Mouse (Mus musculus) neural tube, embryonic 11.5 days (tissue): ENCODE results near the gene Wdr49. TPM values are rescaled to one million over a fixed set of nuclear protein-coding genes. Genes with fewer than 3 reads are reported as not detected.

Experiments
- ATAC-seq: fragments of 200-750 bp; cut with Nextera tagmentation; 2 replicates; pipeline ENCODE4 v1.8.0; 2017; ENCODE audit warnings: moderate number of reproducible peaks, mild to moderate bottlenecking, moderate TSS enrichment, moderate library complexity; ENCODE audit not compliant: insufficient read depth, low FRiP score, low TSS enrichment
- DNase-seq: peaks from one replicate; pipeline ENCODE4 v3.0.0-alpha.2; 2015; ENCODE audit warnings: low spot score
- H3K27ac ChIP-seq: fragments of 300-500 bp; sonication (generic); 2 replicates; pipeline ENCODE4 v1.5.1; 2014; ENCODE audit warnings: low read depth, mild to moderate bottlenecking, low read length
- H3K27me3 ChIP-seq: fragments of 300-500 bp; sonication (generic); 2 replicates; pipeline ENCODE4 v1.6.1; 2014; ENCODE audit warnings: mild to moderate bottlenecking, low read length, mixed read lengths; ENCODE audit not compliant: control insufficient read depth, insufficient read depth
- H3K36me3 ChIP-seq: fragments of 300-500 bp; sonication (generic); 2 replicates; pipeline ENCODE4 v1.6.1; 2014; ENCODE audit warnings: mild to moderate bottlenecking, low read length, moderate library complexity, mixed read lengths; ENCODE audit not compliant: control insufficient read depth, insufficient read depth
- H3K4me1 ChIP-seq: fragments of 300-500 bp; sonication (generic); 2 replicates; pipeline ENCODE4 v1.6.1; 2014; ENCODE audit warnings: low read length, mixed read lengths; ENCODE audit not compliant: control insufficient read depth, insufficient read depth
- H3K4me2 ChIP-seq: fragments of 300-500 bp; sonication (generic); 2 replicates; pipeline ENCODE4 v1.6.1; 2014; ENCODE audit warnings: low read depth, mild to moderate bottlenecking, moderate library complexity
- H3K4me3 ChIP-seq: fragments of 300-500 bp; sonication (generic); 2 replicates; pipeline ENCODE4 v1.5.1; 2014; ENCODE audit warnings: low read depth, low read length
- H3K9ac ChIP-seq: fragments of 300-500 bp; sonication (generic); 2 replicates; pipeline ENCODE4 v1.6.1; 2014; ENCODE audit warnings: mild to moderate bottlenecking, low read length
- H3K9me3 ChIP-seq: fragments of 300-500 bp; sonication (generic); 2 replicates; pipeline ENCODE4 v1.6.1; 2016; ENCODE audit warnings: low read length; ENCODE audit not compliant: control insufficient read depth
- WGBS: fragments of 180-500 bp; shearing (Covaris S2); extraction: QIAGEN DNeasy Blood & Tissue Kit; methylation state at CpG from one replicate; pipeline ENCODE4 v1.1.7; 2014; 5-methylcytosine and 5-hydroxymethylcytosine counted together
- polyA plus RNA-seq: library from polyadenylated mRNA; unstranded; fragments of >200 nt; fragmentation: Nextera tagmentation; extraction: Ambion mirVana; gene quantifications from 2 replicates; pipeline ENCODE4 v1.2.1, GENCODE M21; 2014

Wdr49 gene
- not detected in 2 replicates for polyA plus RNA-seq

GRCm38 (mm10) chr3:75482056-75482455, at the start of gene Wdr49:
Gene Wdr49, minus strand, starts transcription at chr3:75482156.
- Histone ChIP-seq H3K27me3 (no peaks in the 10 kb centered on the region), H3K9me3 (no peaks in the 10 kb centered on the region), H3K9ac (no peak within 1 kb of the TSS), H3K36me3 (no peaks in the 10 kb centered on the region), H3K4me2 (no peak within 1 kb of the TSS), H3K4me1 (no peaks in the 10 kb centered on the region), H3K4me3 (no peak within 1 kb of the TSS), H3K27ac (no peak within 1 kb of the TSS)
- ATAC-seq (no peak), DNase-seq (no peak)
- 48% methylated on average over 2 of the region's 2 CpGs for WGBS

- Histone ChIP-seq H3K4me3 (no peak overlapping the region), H3K9ac (no peak overlapping the region), H3K36me3 (no peaks in the 10 kb centered on the region), H3K4me2 (no peak overlapping the region), H3K9me3 (no peaks in the 10 kb centered on the region), H3K4me1 (no peaks in the 10 kb centered on the region), H3K27ac (no peak overlapping the region), H3K27me3 (no peaks in the 10 kb centered on the region)
- ATAC-seq (no peak), DNase-seq (no peak)
- WGBS, result 94% methylated on average over 3 of the region's 3 CpGs
These were observed 49.1 kb upstream of the Wdr49 start for GRCm38 (mm10) chr3:75531074-75531473.

GRCm38 (mm10) chr3:75522527-75522926, 40.6 kb upstream of the Wdr49 start:
- ATAC-seq (no peak), DNase-seq (no peak)
- Histone ChIP-seq H3K9me3 (no peaks in the 10 kb centered on the region), H3K4me1 (no peaks in the 10 kb centered on the region), H3K36me3 (no peaks in the 10 kb centered on the region), H3K27ac (no peak overlapping the region), H3K4me3 (no peak overlapping the region), H3K27me3 (no peaks in the 10 kb centered on the region), H3K4me2 (no peak overlapping the region), H3K9ac (no peak overlapping the region)
- WGBS, result 96% methylated on average over 1 of the region's 1 CpGs

- no peaks in the 10 kb centered on the region for H3K27me3 ChIP-seq
- WGBS, result 87% methylated on average over 2 of the region's 2 CpGs
These were observed 39.4 kb upstream of the Wdr49 start for GRCm38 (mm10) chr3:75521314-75521713.

GRCm38 (mm10) chr3:75517631-75518250, 35.8 kb upstream of the Wdr49 start:
- no peaks in the 10 kb centered on the region for H3K27me3 ChIP-seq
- H3K4me3 ChIP-seq, result no peak overlapping the region
- H3K4me2 ChIP-seq, result no peak overlapping the region
- no peaks in the 10 kb centered on the region for H3K4me1 ChIP-seq
- H3K27ac ChIP-seq, result no peak overlapping the region
- DNase-seq (peak; percentile 17), ATAC-seq (peak; percentile 58; the same call in 1 of the 2 replicates)
- 0 out of 2 replicates have a peak, but pooled peaks cover 2% of the 10 kb centered on the region for H3K36me3 ChIP-seq
- H3K9ac ChIP-seq, result no peak overlapping the region
- H3K9me3 ChIP-seq, result no peaks in the 10 kb centered on the region
- WGBS, result 82% methylated on average over 7 of the region's 7 CpGs

More at GRCm38 (mm10) chr3:75521314-75521713, 39.4 kb upstream of the Wdr49 start:
- H3K4me2 ChIP-seq, result no peak overlapping the region
- DNase-seq (no peak), ATAC-seq (no peak)
- no peak overlapping the region for H3K4me3 ChIP-seq
- H3K36me3 ChIP-seq, result no peaks in the 10 kb centered on the region
- no peak overlapping the region for H3K27ac ChIP-seq
- no peaks in the 10 kb centered on the region for H3K4me1 ChIP-seq
- H3K9ac ChIP-seq, result no peak overlapping the region
- no peaks in the 10 kb centered on the region for H3K9me3 ChIP-seq

- H3K9ac ChIP-seq, result no peak overlapping the region
- WGBS, result 89% methylated on average over 7 of the region's 7 CpGs
- no peaks in the 10 kb centered on the region for H3K27me3 ChIP-seq
- H3K4me2 ChIP-seq, result no peak overlapping the region
- H3K27ac ChIP-seq, result no peak overlapping the region
- no peak overlapping the region for H3K4me3 ChIP-seq
- ATAC-seq (no peak), DNase-seq (no peak)
- H3K4me1 ChIP-seq, result no peaks in the 10 kb centered on the region
- no peaks in the 10 kb centered on the region for H3K9me3 ChIP-seq
- H3K36me3 ChIP-seq, result no peaks in the 10 kb centered on the region
These were observed 17.3 kb upstream of the Wdr49 start for GRCm38 (mm10) chr3:75498961-75499960.

GRCm38 (mm10) chr3:75492913-75493312, 11.0 kb upstream of the Wdr49 start:
- WGBS, result 47% methylated on average over 3 of the region's 3 CpGs
- no peak for DNase-seq
- no peak overlapping the region for H3K9ac ChIP-seq
- H3K4me1 ChIP-seq, result no peaks in the 10 kb centered on the region
- H3K27me3 ChIP-seq, result no peaks in the 10 kb centered on the region
- no peak overlapping the region for H3K4me2 ChIP-seq
- no peak overlapping the region for H3K4me3 ChIP-seq
- H3K27ac ChIP-seq, result no peak overlapping the region
- no peaks in the 10 kb centered on the region for H3K36me3 ChIP-seq
- no peaks in the 10 kb centered on the region for H3K9me3 ChIP-seq
- no peak for ATAC-seq

GRCm38 (mm10) chr3:75475106-75475505, 6.8 kb downstream of the Wdr49 start:
- Histone ChIP-seq H3K4me2 (no peak overlapping the region), H3K9me3 (no peaks in the 10 kb centered on the region), H3K9ac (no peak overlapping the region), H3K4me1 (no peaks in the 10 kb centered on the region), H3K4me3 (no peak overlapping the region), H3K27me3 (no peaks in the 10 kb centered on the region), H3K27ac (no peak overlapping the region), H3K36me3 (no peaks in the 10 kb centered on the region)
- ATAC-seq (no peak), DNase-seq (no peak)
- WGBS, result 85% methylated on average over 7 of the region's 7 CpGs
